Mouse (Mus musculus) kidney, adult 8-10 months (tissue): ENCODE measurements around the gene Olfr573-ps1.

ENCODE experiments used
- DNase-seq, 2 experiments: peaks; one replicate each; pipeline ENCODE4 v3.0.0; 2022

Olfr573-ps1 gene

GRCm38 (mm10) chr7:102942475-102942874, at the start of gene Olfr573-ps1:
Gene Olfr573-ps1, minus strand, starts transcription at chr7:102942575.
- DNase-seq: no peak

DNA sequence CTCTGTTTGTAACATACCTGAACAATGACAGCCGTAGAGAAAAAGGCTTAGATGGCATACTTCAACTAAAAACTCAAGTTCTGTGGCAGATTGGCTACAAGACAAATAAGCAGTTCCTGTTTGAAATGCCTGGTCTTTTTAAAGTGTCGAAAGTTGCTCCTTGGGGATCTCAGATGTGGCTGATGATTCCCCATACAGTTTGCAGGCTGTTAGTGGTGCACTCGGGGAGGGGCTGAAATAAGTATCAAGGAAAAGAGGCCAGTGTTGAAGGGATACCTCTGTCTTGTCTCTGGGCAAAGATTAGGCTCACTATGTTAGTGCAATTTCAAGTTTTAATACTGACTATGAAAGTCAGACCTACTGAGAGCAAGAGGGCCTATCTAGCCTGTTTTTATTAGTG, 46.8 kb upstream of the Olfr573-ps1 start, which contains the start of gene Olfr578:
Gene Olfr578, minus strand, starts transcription at position 101 of the 400 bp plus-strand sequence.
- DNase-seq: no peak

- no peak for DNase-seq
These were observed 33.5 kb upstream of the Olfr573-ps1 start, which contains the start of gene Olfr577 for GRCm38 (mm10) chr7:102975843-102976242. Gene Olfr577, minus strand, starts transcription at chr7:102975943.

DNA sequence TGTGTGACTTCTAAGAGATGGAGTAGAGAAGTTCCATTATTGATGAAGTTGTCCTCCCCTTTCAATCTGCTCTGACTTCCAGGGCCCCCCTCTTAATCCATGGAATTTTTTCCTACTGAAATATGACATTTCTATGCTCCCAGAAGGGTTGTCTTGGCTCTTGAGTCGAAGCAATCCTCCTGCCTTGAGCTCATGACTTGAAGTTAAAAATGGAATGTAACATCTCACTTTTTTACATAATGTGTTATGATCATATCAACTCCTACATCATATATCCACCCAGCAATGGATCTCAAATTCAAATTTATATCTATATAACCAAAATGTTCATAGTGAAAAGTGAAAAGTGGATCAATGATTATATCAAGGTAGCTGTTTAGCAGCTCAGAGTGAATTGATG, 32.0 kb upstream of the Olfr573-ps1 start:
- DNase-seq: no peak

DNA sequence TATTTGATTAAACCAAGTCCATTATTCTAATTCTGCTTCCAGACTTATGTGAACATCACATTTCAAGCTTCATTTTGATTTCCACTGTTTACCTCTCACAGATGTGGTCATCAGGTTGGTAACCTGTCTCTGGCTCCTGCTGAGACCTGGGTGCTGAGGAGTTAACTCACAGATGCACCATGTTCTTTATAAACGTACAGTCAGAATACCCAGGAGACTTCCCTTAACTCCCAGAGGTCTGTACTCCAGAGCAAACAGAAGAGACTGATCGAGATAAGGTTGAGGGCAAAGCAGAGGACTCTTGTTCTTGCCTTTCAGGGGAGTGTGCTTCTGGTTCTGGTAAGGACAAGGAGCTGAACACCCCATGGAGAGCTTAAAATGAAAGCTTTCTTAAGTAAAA, 20.0 kb upstream of the Olfr573-ps1 start, which contains the start of gene Olfr576:
Gene Olfr576, plus strand, starts transcription at position 301 of the 400 bp plus-strand sequence.
- DNase-seq: no peak

DNA sequence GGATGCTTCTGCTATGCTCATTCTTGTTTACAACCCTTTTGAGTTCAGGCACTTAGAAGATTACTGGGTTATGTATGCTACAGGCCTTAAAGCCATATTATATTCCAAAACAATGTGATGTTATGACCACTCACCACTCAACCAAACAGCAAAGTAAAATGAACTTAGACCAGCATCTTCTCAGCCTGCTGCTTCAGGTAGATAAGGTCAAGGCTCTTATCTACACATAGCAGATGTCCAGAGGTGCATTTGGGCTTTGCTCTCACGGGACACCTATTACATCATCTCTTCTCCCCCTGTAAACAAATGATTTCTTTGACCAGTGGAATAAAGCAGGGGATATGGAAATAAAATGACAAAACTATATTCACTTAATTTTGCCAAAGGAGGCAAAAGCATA, 16.2 kb upstream of the Olfr573-ps1 start, which contains the start of gene Olfr575:
Gene Olfr575, minus strand, starts transcription at position 183 of the 400 bp plus-strand sequence.
- DNase-seq: no peak

GRCm38 (mm10) chr7:102958137-102958536, 15.8 kb upstream of the Olfr573-ps1 start:
- no peak for DNase-seq

- no peak for DNase-seq
These were observed 8.4 kb upstream of the Olfr573-ps1 start for GRCm38 (mm10) chr7:102950732-102951131.

- DNase-seq: no peak
These were observed 5.8 kb upstream of the Olfr573-ps1 start, which contains the start of gene Olfr574 for GRCm38 (mm10) chr7:102948167-102948566. Gene Olfr574, plus strand, starts transcription at chr7:102948467.

GRCm38 (mm10) chr7:102943417-102943816, 1.0 kb upstream of the Olfr573-ps1 start:
- no peak for DNase-seq

- DNase-seq: no peak
These were observed 15.3 kb downstream of the Olfr573-ps1 start for GRCm38 (mm10) chr7:102927105-102927504.

- no peak for DNase-seq
These were observed 18.3 kb downstream of the Olfr573-ps1 start, which contains the start of gene Olfr572 for GRCm38 (mm10) chr7:102924109-102924508. Gene Olfr572, plus strand, starts transcription at chr7:102924409.

GRCm38 (mm10) chr7:102919632-102920031, 22.7 kb downstream of the Olfr573-ps1 start:
- peak in 1 of 2 experiments; percentile 2 for DNase-seq

GRCm38 (mm10) chr7:102917032-102917875, 25.1 kb downstream of the Olfr573-ps1 start, which contains the start of gene Olfr571:
Gene Olfr571, minus strand, starts transcription at chr7:102917536.
- no peak for DNase-seq

GRCm38 (mm10) chr7:102916405-102916804, 26.0 kb downstream of the Olfr573-ps1 start:
- DNase-seq: no peak

DNA sequence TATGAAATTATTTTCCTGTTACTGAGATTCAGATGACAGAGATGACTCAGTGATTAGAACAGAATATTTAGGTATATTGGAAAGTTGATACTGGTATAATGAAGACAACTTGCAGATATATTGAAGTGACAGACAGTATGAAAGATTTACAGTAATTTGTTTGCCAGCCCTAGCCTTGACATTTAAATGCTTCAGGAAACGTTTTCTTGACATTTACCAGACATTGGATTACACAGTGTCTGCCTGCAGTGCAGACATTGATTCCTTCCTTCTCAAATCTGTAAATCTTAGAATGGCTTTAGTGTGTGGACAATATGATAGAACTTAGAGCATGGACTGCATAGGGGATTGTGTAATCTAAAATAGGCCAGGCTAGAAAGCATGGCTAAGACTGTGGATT, 27.1 kb downstream of the Olfr573-ps1 start:
- no peak for DNase-seq
